Mouse (Mus musculus) embryonic facial prominence, embryonic 13.5 days (tissue): ENCODE results near the gene Lbp. TPM values are rescaled to one million over a fixed set of nuclear protein-coding genes. Genes with fewer than 3 reads are reported as not detected.

Experiments used
- ATAC-seq: fragments of 200-750 bp; cut with Nextera tagmentation; 2 replicates; pipeline ENCODE4 v1.8.0; 2017; ENCODE audit warnings: low read depth; ENCODE audit not compliant: insufficient number of reproducible peaks, insufficient read depth, low FRiP score, low TSS enrichment
- H3K27ac ChIP-seq: fragments of 300-500 bp; sonication (generic); 2 replicates; pipeline ENCODE4 v1.5.1; 2015; ENCODE audit warnings: moderate library complexity, mild to moderate bottlenecking, inconsistent platforms
- H3K27me3 ChIP-seq: fragments of 300-500 bp; sonication (generic); 2 replicates; pipeline ENCODE4 v1.6.1; 2015; ENCODE audit warnings: mild to moderate bottlenecking, inconsistent platforms
- H3K36me3 ChIP-seq: fragments of 300-500 bp; sonication (generic); 2 replicates; pipeline ENCODE4 v1.6.1; 2015; ENCODE audit warnings: mild to moderate bottlenecking, inconsistent platforms
- H3K4me1 ChIP-seq: fragments of 300-500 bp; sonication (generic); 2 replicates; pipeline ENCODE4 v1.6.1; 2015; ENCODE audit warnings: inconsistent platforms
- H3K4me2 ChIP-seq: fragments of 300-500 bp; sonication (generic); 2 replicates; pipeline ENCODE4 v1.6.1; 2015; ENCODE audit warnings: moderate library complexity, mild to moderate bottlenecking, inconsistent platforms
- H3K4me3 ChIP-seq: fragments of 300-500 bp; sonication (generic); 2 replicates; pipeline ENCODE4 v1.5.1; 2015; ENCODE audit warnings: mild to moderate bottlenecking, inconsistent platforms
- H3K9ac ChIP-seq: fragments of 300-500 bp; sonication (generic); 2 replicates; pipeline ENCODE4 v1.6.1; 2015; ENCODE audit warnings: mild to moderate bottlenecking, inconsistent platforms
- H3K9me3 ChIP-seq: fragments of 300-500 bp; sonication (generic); 2 replicates; pipeline ENCODE4 v1.6.1; 2016; ENCODE audit warnings: inconsistent platforms
- WGBS: fragments of 180-500 bp; shearing (Covaris S2); methylation state at CpG from one replicate; pipeline ENCODE4 v1.1.7; 2015; ENCODE audit warnings: mixed read lengths; 5-methylcytosine and 5-hydroxymethylcytosine counted together
- polyA plus RNA-seq: library from polyadenylated mRNA; unstranded; fragments of >200 nt; fragmentation: Nextera tagmentation; extraction: Ambion mirVana; gene quantifications from 2 replicates; pipeline ENCODE4 v1.2.1, GENCODE M21; 2015

Lbp gene
- polyA plus RNA-seq, 1 experiment from 2014 or later = 4.2 TPM

GRCm38 (mm10) chr2:158313089-158313488 lies 6.8 kb downstream of the Lbp start:
- H3K27me3 ChIP-seq = no peaks in the 10 kb centered on the region
- WGBS = 63% methylated on average over 1 of the region's 1 CpGs
- H3K4me2 ChIP-seq = no peak overlapping the region
- H3K4me1 ChIP-seq = no peaks in the 10 kb centered on the region
- H3K9ac ChIP-seq = no peak overlapping the region
- H3K4me3 ChIP-seq = no peak overlapping the region
- H3K9me3 ChIP-seq = no peaks in the 10 kb centered on the region
- ATAC-seq = no peak
- H3K27ac ChIP-seq = no peak overlapping the region
- H3K36me3 ChIP-seq = no peaks in the 10 kb centered on the region

DNA sequence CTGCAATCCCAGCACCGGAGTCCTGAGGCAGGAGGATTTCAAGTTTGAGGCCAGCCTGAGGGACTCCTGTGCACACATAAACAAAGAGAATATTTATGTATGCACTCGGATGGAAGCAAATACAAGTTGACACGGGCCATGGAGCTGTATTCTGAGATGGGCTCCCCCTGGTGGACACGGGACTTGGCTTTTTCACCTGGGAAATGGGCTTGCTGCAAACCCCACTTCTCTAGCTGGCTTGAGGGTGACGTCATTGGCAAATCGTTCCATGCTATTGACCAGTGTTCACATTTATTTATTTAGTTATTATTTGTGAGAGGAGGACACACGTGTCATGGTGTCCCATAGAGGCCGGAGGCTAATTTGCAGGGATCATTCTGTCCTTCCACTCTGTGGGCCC lies 10.1 kb downstream of the Lbp start:
- 73% methylated on average over 8 of the region's 8 CpGs for WGBS
- no peak overlapping the region for H3K9ac ChIP-seq
- H3K4me1 ChIP-seq = no peaks in the 10 kb centered on the region
- H3K27ac ChIP-seq = no peak overlapping the region
- no peak for ATAC-seq
- no peak overlapping the region for H3K4me2 ChIP-seq
- no peaks in the 10 kb centered on the region for H3K27me3 ChIP-seq
- no peaks in the 10 kb centered on the region for H3K36me3 ChIP-seq
- no peaks in the 10 kb centered on the region for H3K9me3 ChIP-seq
- H3K4me3 ChIP-seq = no peak overlapping the region

- no peak overlapping the region for H3K27ac ChIP-seq
- H3K4me1 ChIP-seq = no peaks in the 10 kb centered on the region
- no peak overlapping the region for H3K4me3 ChIP-seq
- no peaks in the 10 kb centered on the region for H3K27me3 ChIP-seq
- no peaks in the 10 kb centered on the region for H3K36me3 ChIP-seq
- H3K9me3 ChIP-seq = no peaks in the 10 kb centered on the region
- no peak overlapping the region for H3K4me2 ChIP-seq
- no peak for ATAC-seq
- H3K9ac ChIP-seq = no peak overlapping the region
- WGBS = 17% methylated on average over 5 of the region's 5 CpGs
Measured at GRCm38 (mm10) chr2:158317026-158317425, 10.7 kb downstream of the Lbp start.

DNA sequence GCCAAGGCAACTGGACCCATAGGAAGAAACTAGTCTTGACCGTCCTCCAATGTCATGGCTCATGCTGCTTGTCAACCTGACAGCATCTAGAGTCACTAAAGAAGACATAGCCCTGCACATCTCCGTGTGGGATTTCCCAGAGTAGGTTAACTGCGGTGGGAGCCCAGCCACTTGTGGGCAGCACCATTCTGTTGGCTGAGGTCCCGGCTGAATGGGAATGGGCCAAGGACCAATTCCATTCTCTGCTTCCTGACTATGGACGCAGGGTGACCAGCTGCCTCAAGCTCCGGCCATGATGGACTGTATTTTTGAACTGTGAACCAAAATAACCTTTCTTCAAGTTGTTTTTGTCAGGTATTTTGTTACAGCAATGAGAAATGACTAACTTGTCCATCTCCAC lies 15.3 kb downstream of the Lbp start:
- H3K27me3 ChIP-seq = no peaks in the 10 kb centered on the region

GRCm38 (mm10) chr2:158322845-158323244 lies 16.6 kb downstream of the Lbp start:
- H3K27ac ChIP-seq = no peak overlapping the region
- no peaks in the 10 kb centered on the region for H3K27me3 ChIP-seq
- H3K4me3 ChIP-seq = no peak overlapping the region
- no peak overlapping the region for H3K9ac ChIP-seq
- H3K4me1 ChIP-seq = no peaks in the 10 kb centered on the region
- H3K4me2 ChIP-seq = no peak overlapping the region
- no peaks in the 10 kb centered on the region for H3K36me3 ChIP-seq
- no peak for ATAC-seq
- H3K9me3 ChIP-seq = no peaks in the 10 kb centered on the region
- 70% methylated on average over 3 of the region's 3 CpGs for WGBS

More for the DNA sequence above, 15.3 kb downstream of the Lbp start:
- no peak overlapping the region for H3K4me2 ChIP-seq
- ATAC-seq = no peak
- no peak overlapping the region for H3K27ac ChIP-seq
- no peaks in the 10 kb centered on the region for H3K9me3 ChIP-seq
- 91% methylated on average over 6 of the region's 6 CpGs for WGBS
- no peak overlapping the region for H3K9ac ChIP-seq
- no peaks in the 10 kb centered on the region for H3K4me1 ChIP-seq
- no peak overlapping the region for H3K4me3 ChIP-seq
- H3K36me3 ChIP-seq = no peaks in the 10 kb centered on the region

- Histone ChIP-seq H3K4me1 (no peaks in the 10 kb centered on the region), H3K4me3 (no peak overlapping the region), H3K9me3 (no peaks in the 10 kb centered on the region), H3K36me3 (no peaks in the 10 kb centered on the region), H3K9ac (no peak overlapping the region), H3K27ac (no peak overlapping the region), H3K27me3 (no peaks in the 10 kb centered on the region), H3K4me2 (peak overlapping the region; percentile 7; the same call in 1 of the 2 replicates)
- WGBS = 54% methylated on average over 10 of the region's 10 CpGs
- no peak for ATAC-seq
Measured at GRCm38 (mm10) chr2:158324531-158325190, 18.4 kb downstream of the Lbp start.

DNA sequence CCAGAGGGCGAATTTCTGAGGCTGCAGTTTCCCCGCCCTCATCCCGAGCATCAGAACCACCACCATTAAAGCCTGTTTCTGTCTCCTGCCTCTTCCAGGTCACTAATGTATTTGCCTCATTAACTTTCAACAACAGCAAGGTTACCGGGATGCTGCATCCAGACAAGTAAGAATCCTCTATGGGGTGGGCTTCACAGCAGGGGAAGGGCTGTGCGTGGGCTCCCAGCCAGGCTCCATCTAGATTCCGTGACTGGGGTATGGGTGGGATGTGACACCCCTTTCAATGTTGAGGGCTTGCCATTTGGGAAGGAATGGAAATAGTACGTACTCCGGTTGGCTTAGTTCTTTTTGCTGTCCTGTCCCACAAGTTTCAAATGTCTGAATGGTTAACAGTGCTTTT lies 19.3 kb downstream of the Lbp start:
- WGBS = 85% methylated on average over 8 of the region's 8 CpGs

DNA sequence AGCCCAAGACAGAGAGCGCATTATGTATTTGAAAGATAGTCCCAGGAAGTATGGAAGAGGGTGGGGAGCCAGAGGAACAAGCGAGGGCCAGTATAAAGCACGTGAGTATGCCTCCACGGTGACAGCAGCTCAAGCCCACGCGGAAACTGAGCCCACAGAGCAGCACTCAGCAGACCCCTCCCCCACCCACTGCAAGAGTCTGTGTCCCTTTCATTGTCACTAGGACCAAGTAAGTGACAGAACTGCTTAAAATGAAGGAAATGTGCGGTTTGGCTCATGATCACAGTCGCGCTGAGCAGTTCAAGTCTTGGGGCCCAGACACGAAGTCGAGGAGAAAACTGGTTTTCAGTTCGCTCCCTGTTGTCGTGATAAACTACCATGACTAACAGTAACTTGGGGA lies 28.1 kb downstream of the Lbp start:
- WGBS = 84% methylated on average over 13 of the region's 13 CpGs
- Histone ChIP-seq H3K9me3 (no peaks in the 10 kb centered on the region), H3K4me3 (no peak overlapping the region), H3K4me2 (no peak overlapping the region), H3K27ac (no peak overlapping the region), H3K4me1 (no peaks in the 10 kb centered on the region), H3K27me3 (no peaks in the 10 kb centered on the region), H3K36me3 (no peaks in the 10 kb centered on the region), H3K9ac (no peak overlapping the region)
- no peak for ATAC-seq

More for the DNA sequence above, 19.3 kb downstream of the Lbp start:
- no peak overlapping the region for H3K4me2 ChIP-seq
- no peak overlapping the region for H3K4me3 ChIP-seq
- no peaks in the 10 kb centered on the region for H3K4me1 ChIP-seq
- no peak overlapping the region for H3K9ac ChIP-seq
- no peak for ATAC-seq
- no peaks in the 10 kb centered on the region for H3K36me3 ChIP-seq
- H3K27ac ChIP-seq = no peak overlapping the region
- H3K27me3 ChIP-seq = no peaks in the 10 kb centered on the region
- no peaks in the 10 kb centered on the region for H3K9me3 ChIP-seq

DNA sequence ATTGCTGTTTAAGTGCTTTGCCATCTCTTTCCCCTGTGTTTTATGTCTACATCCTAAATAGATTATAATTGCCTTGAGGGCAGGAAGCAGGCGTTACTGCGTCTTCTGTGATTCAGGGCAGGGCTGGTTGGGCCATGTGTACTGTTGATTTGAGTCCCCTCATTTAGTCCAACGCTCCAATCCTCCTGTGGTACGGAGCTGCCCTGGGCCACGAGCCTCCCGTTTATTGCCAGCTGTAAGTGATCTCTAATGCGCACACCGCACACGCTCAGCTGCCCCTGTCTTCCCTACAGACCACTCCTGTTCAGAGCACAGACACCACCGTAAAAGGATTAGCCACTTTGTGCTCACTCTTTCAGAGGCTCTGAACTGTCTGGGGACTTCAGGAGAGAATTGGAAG lies 31.4 kb downstream of the Lbp start:
- 50% methylated on average over 10 of the region's 10 CpGs for WGBS

GRCm38 (mm10) chr2:158339948-158340564 lies 33.8 kb downstream of the Lbp start:
- no peaks in the 10 kb centered on the region for H3K36me3 ChIP-seq
- ATAC-seq = no peak
- H3K9ac ChIP-seq = no peak overlapping the region
- H3K9me3 ChIP-seq = no peaks in the 10 kb centered on the region
- no peak overlapping the region for H3K27ac ChIP-seq
- no peaks in the 10 kb centered on the region for H3K4me1 ChIP-seq
- no peak overlapping the region for H3K4me2 ChIP-seq
- peaks cover 3% of the 10 kb centered on the region; the same call in 1 of the 2 replicates for H3K27me3 ChIP-seq
- 38% methylated on average over 11 of the region's 11 CpGs for WGBS
- H3K4me3 ChIP-seq = no peak overlapping the region

More for the DNA sequence above, 31.4 kb downstream of the Lbp start:
- Histone ChIP-seq H3K4me2 (no peak overlapping the region), H3K4me1 (no peaks in the 10 kb centered on the region), H3K36me3 (no peaks in the 10 kb centered on the region), H3K9me3 (no peaks in the 10 kb centered on the region), H3K27me3 (peaks cover 3% of the 10 kb centered on the region; the same call in 1 of the 2 replicates), H3K9ac (no peak overlapping the region), H3K4me3 (no peak overlapping the region), H3K27ac (no peak overlapping the region)
- ATAC-seq = no peak

GRCm38 (mm10) chr2:158341324-158341723 lies 35.0 kb downstream of the Lbp start:
- peaks cover 3% of the 10 kb centered on the region; the same call in 1 of the 2 replicates for H3K27me3 ChIP-seq
- no peak for ATAC-seq
- no peak overlapping the region for H3K4me3 ChIP-seq
- no peak overlapping the region for H3K9ac ChIP-seq
- H3K27ac ChIP-seq = no peak overlapping the region
- no peaks in the 10 kb centered on the region for H3K4me1 ChIP-seq
- WGBS = 76% methylated on average over 2 of the region's 2 CpGs
- no peak overlapping the region for H3K4me2 ChIP-seq
- no peaks in the 10 kb centered on the region for H3K9me3 ChIP-seq
- no peaks in the 10 kb centered on the region for H3K36me3 ChIP-seq

GRCm38 (mm10) chr2:158343495-158343894 lies 37.2 kb downstream of the Lbp start:
- WGBS = 82% methylated on average over 5 of the region's 5 CpGs
- no peak overlapping the region for H3K27ac ChIP-seq
- no peak for ATAC-seq
- H3K9ac ChIP-seq = no peak overlapping the region
- H3K4me3 ChIP-seq = no peak overlapping the region
- peaks cover 6% of the 10 kb centered on the region; the same call in 1 of the 2 replicates for H3K27me3 ChIP-seq
- no peaks in the 10 kb centered on the region for H3K9me3 ChIP-seq
- H3K4me2 ChIP-seq = no peak overlapping the region
- no peaks in the 10 kb centered on the region for H3K4me1 ChIP-seq
- no peaks in the 10 kb centered on the region for H3K36me3 ChIP-seq
